Mouse (Mus musculus) midbrain, postnatal 0 days (tissue): ENCODE measurements around the gene Akr1c19. TPM values are rescaled to one million over a fixed set of nuclear protein-coding genes. Genes with fewer than 3 reads are reported as not detected.
"Not testable (repeated sequence)": the region's sequence is repeated elsewhere in the genome, so short reads cannot be mapped to it uniquely, and the experiment has no call there.

Experiments used
- ATAC-seq: fragments of 200-750 bp; cut with Nextera tagmentation; 2 replicates; pipeline ENCODE4 v1.8.0; 2017; ENCODE audit warnings: moderate number of reproducible peaks, mild to moderate bottlenecking, moderate TSS enrichment, moderate library complexity; ENCODE audit not compliant: low FRiP score
- DNase-seq: peaks from one replicate; pipeline ENCODE4 v3.0.0-alpha.2; 2015; ENCODE audit warnings: low spot score
- H3K27ac ChIP-seq: fragments of 300-500 bp; sonication (generic); 2 replicates; pipeline ENCODE4 v1.5.1; 2014; ENCODE audit warnings: low read depth, mild to moderate bottlenecking, low read length, mixed read lengths
- H3K27me3 ChIP-seq: fragments of 300-500 bp; sonication (generic); 2 replicates; pipeline ENCODE4 v1.6.1; 2014; ENCODE audit warnings: low read length, control low read depth, mixed read lengths; ENCODE audit not compliant: insufficient read depth
- H3K36me3 ChIP-seq: fragments of 300-500 bp; sonication (generic); 2 replicates; pipeline ENCODE4 v1.6.1; 2014; ENCODE audit warnings: low read length, control low read depth, mixed read lengths; ENCODE audit not compliant: insufficient read depth
- H3K4me1 ChIP-seq: fragments of 300-500 bp; sonication (generic); 2 replicates; pipeline ENCODE4 v1.6.1; 2014; ENCODE audit warnings: mild to moderate bottlenecking, control low read depth, antibody characterized with exemption, low read length, mixed read lengths; ENCODE audit not compliant: insufficient read depth
- H3K4me2 ChIP-seq: fragments of 300-500 bp; sonication (generic); 2 replicates; pipeline ENCODE4 v1.6.1; 2014; ENCODE audit warnings: low read depth, mild to moderate bottlenecking, low read length, mixed read lengths; ENCODE audit not compliant: poor library complexity, severe bottlenecking
- H3K4me3 ChIP-seq: fragments of 300-500 bp; sonication (generic); 2 replicates; pipeline ENCODE4 v1.5.1; 2014; ENCODE audit warnings: low read depth, mild to moderate bottlenecking, low read length, moderate library complexity
- H3K9ac ChIP-seq: fragments of 300-500 bp; sonication (generic); replicated peaks from 2 replicates; pipeline ENCODE4 v1.6.1; 2014; ENCODE audit warnings: mild to moderate bottlenecking, low read length, moderate library complexity, mixed read lengths; ENCODE audit not compliant: poor library complexity, severe bottlenecking
- H3K9me3 ChIP-seq: fragments of 300-500 bp; sonication (generic); 2 replicates; pipeline ENCODE4 v1.6.1; 2016; ENCODE audit warnings: low read length, control low read depth
- CTCF ChIP-seq: IDR thresholded peaks from 2 replicates; pipeline ENCODE4 v1.5.1; 2016; ENCODE audit warnings: antibody characterized with exemption, mild to moderate bottlenecking
- WGBS: fragments of 180-500 bp; shearing (Covaris S2); extraction: QIAGEN DNeasy Blood & Tissue Kit; methylation state at CpG from one replicate; pipeline ENCODE4 v1.1.7; 2014; 5-methylcytosine and 5-hydroxymethylcytosine counted together
- polyA plus RNA-seq: library from polyadenylated mRNA; unstranded; fragments of >200 nt; fragmentation: Nextera tagmentation; extraction: Ambion mirVana; gene quantifications from 2 replicates; pipeline ENCODE4 v1.2.1, GENCODE M21; 2015
- total RNA-seq: library from RNA; depleted of rRNA; stranded (reverse); fragments of >200 nt; gene quantifications from 2 replicates; pipeline ENCODE4 v1.2.3, GENCODE M21; 2014

The Akr1c19 gene
- total and polyA plus RNA-seq, 2 experiments from 2014 or later: 5.2 to 7.6 TPM

DNA sequence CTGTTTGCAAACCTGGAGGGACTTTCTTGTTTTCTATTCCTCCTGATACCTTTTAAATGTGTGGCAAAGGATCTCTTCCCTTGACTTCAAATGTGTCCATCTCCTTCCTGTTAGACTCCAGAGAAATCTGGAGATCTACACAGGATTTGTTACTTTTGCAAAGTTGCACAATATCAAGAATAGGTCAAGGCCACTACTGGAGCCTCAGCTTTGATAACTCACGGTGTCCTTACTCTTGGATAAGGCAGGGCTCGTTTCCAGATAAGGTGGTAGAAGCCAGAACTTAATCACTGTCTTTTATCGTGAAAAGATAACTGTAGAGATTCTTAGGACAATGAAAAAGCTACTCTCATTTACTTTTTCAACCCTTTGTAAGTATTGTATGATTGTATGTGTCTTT is 36.0 kb upstream of the Akr1c19 start:
- Histone ChIP-seq H3K4me1 (no peaks in the 10 kb centered on the region), H3K27ac (no peak overlapping the region), H3K9me3 (no peaks in the 10 kb centered on the region), H3K4me2 (no peak overlapping the region), H3K4me3 (no peak overlapping the region), H3K27me3 (no peaks in the 10 kb centered on the region), H3K9ac (no peak overlapping the region), H3K36me3 (no peaks in the 10 kb centered on the region)
- ATAC-seq: no peak
- TF ChIP-seq CTCF: no peak
- no peak for DNase-seq
- 83% methylated on average over 3 of the region's 3 CpGs for WGBS

DNA sequence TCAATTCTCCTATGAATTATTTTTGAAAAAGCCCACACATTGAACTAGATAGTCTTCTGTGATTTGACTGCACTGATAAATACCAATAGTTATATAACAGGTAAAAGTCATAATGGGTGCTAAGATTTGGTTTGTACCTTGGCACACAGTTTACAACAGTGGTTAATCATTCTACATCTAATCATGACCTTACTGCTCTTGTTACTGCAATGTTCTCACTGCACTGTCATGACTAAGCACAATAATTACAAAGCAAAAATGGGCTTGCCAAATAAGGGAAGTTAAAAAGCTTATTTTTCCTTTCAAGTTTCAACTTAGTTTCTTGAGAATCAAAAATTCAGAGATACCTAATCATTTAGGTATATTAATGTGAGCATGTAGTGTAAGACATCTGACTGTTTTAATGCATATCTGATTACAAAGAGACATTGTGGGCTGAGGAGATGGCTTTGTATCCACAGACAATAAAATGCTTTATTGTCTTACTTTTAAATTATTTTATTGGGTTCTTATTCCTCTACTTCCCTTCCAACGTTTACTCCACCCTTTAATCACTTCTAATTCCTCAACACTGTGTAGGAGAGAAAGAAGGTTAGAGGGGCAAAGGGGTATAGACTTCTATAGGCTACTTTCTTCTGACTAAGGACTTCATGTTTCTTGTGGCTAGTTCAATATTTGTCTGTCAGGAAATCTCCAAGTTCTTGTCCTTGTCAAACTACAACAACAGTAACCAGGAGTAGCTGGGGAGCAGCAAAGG is 22.2 kb upstream of the Akr1c19 start:
- Histone ChIP-seq H3K4me1 (no peaks in the 10 kb centered on the region), H3K4me2 (no peak overlapping the region), H3K27me3 (no peaks in the 10 kb centered on the region), H3K36me3 (no peaks in the 10 kb centered on the region), H3K9me3 (no peaks in the 10 kb centered on the region), H3K9ac (no peak overlapping the region), H3K27ac (no peak overlapping the region), H3K4me3 (no peak overlapping the region)
- ATAC-seq: no peak
- no peak for TF ChIP-seq CTCF
- no peak for DNase-seq
- 41% methylated on average over 1 of the region's 1 CpGs for WGBS

DNA sequence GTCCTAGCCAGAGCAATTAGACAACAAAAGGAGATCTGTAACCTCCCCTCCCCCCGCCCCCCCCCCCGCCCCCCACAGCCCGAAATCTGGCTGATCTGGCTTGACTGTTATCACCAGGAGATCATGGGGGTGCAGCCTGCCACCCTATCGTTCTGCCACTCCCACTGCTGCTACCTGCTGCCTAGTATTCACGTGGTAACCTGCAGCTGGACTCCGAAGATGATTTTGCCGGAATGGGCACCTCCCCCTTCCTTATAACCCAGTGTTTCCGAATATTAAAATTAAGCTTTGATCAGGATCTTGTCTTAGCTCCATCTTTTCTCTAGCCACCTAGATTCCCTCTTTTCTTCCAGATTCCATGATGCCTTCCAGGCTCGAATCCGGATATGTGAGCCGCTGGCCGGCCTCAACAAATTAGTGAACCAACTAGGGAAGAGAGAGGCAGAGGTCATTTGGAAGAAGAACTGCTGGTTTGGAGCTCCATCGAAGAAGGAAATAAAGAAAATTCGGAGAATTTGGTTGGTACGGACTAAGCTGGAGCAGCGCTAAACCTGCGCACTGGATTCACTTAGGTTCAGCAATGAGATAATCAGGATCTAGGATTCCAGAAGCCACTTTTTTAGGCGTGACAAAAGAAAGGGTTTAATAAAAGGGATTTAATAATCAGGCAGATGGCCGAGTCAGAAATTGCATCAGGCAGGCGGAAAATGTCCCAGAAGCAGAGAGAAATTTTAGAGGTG is 16.8 kb upstream of the Akr1c19 start:
- DNase-seq: no peak
- Histone ChIP-seq H3K27ac (no peak overlapping the region), H3K27me3 (no peaks in the 10 kb centered on the region), H3K4me1 (no peaks in the 10 kb centered on the region), H3K9me3 (no peaks in the 10 kb centered on the region), H3K4me3 (no peak overlapping the region), H3K36me3 (no peaks in the 10 kb centered on the region), H3K4me2 (no peak overlapping the region), H3K9ac (no peak overlapping the region)
- TF ChIP-seq CTCF: no peak
- 45% methylated on average over 18 of the region's 20 CpGs for WGBS
- ATAC-seq: no peak

DNA sequence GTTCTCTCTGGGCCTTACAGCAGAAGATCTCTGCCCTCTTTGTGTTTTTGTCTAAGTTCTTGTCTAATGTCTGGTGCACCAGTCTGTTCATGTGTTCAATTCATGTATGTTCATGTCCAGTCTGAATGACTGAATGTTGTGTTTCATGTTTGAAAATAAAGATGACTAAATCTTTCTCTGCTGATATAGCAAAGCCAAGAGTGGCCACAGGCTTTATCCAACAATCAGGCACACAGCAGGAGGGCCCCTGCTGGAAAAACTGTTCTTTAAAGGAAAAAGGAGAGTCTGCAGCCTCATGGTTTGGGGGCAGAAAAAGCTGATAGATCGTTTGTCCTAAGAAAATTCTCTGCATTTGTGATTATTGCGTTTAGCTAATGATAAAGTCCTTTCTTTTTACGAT is 16.2 kb upstream of the Akr1c19 start:
- no peak for ATAC-seq
- H3K27ac ChIP-seq: no peak overlapping the region
- 48% methylated on average over 3 of the region's 3 CpGs for WGBS
- no peaks in the 10 kb centered on the region for H3K27me3 ChIP-seq
- no peak overlapping the region for H3K9ac ChIP-seq
- no peak overlapping the region for H3K4me2 ChIP-seq
- no peak for TF ChIP-seq CTCF
- H3K36me3 ChIP-seq: no peaks in the 10 kb centered on the region
- H3K4me3 ChIP-seq: no peak overlapping the region
- DNase-seq: no peak
- no peaks in the 10 kb centered on the region for H3K4me1 ChIP-seq
- no peaks in the 10 kb centered on the region for H3K9me3 ChIP-seq

DNA sequence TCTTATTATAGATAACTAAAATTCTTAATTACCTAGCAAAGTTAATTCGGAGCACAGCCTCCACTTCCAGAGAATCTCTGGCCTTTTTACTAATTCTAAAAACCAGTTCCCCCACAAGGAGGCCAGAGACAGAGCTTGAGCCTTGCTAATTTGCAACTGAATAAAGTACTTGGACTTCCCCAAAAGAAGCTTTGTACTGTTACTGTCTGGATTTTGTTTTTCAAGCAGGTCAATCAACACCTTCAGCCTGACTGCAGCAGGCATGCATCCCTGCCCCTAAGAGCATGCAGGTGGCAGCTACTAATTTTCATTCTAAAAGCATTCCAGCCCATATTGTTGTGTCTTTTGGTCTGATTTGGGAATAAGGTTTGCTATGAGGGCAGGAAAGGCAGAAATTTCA is 13.0 kb upstream of the Akr1c19 start:
- H3K4me2 ChIP-seq, H3K36me3 ChIP-seq, H3K27ac ChIP-seq, H3K27me3 ChIP-seq, H3K4me1 ChIP-seq, H3K4me3 ChIP-seq, ATAC-seq, DNase-seq, H3K9me3 ChIP-seq, H3K9ac ChIP-seq: not testable (repeated sequence)
- WGBS: 77% methylated on average over 1 of the region's 1 CpGs
